Mouse (Mus musculus) limb, embryonic 11.5 days (tissue): ENCODE measurements around the gene Gm20696. TPM values are rescaled to one million over a fixed set of nuclear protein-coding genes. Genes with fewer than 3 reads are reported as not detected.

Experiments used
- microRNA-seq: library from miRNA; unstranded; fragments of <30 nt; microRNA quantifications from one replicate; pipeline ENCODE4, GENCODE M21; 2016
- polyA plus RNA-seq: library from polyadenylated mRNA; unstranded; fragments of >200 nt; fragmentation: Nextera tagmentation; extraction: Ambion mirVana; gene quantifications from 2 replicates; pipeline ENCODE4 v1.2.1, GENCODE M21; 2014

Gene Gm20696
- polyA plus RNA-seq, 1 experiment from 2014 or later = 4.0 TPM

Small RNA genes lying within 50 kb of the gene (microRNA-seq; reads per million reads assigned to microRNA genes)
- gene Gm22328 = not detected

Other genes with a start within 250 kb of the Gm20696 start
- 65.4 and 79.5 TPM in 2 replicates for gene Foxp1, start 144.1 kb downstream of the Gm20696 start, polyA plus RNA-seq
- gene Eif4e3, start within 50 bp of the Gm20696 start, polyA plus RNA-seq = 17.6 and 22.7 TPM in 2 replicates
- 2.9 and 3.4 TPM in 2 replicates for gene Gpr27, start 25.9 kb upstream of the Gm20696 start, polyA plus RNA-seq
- gene Prok2, start 59.6 kb upstream of the Gm20696 start, polyA plus RNA-seq = 0.21 and 0.36 TPM in 2 replicates